Mouse (Mus musculus) urinary bladder, postnatal 25 days (tissue): ENCODE data around the gene Lmbr1.
A peak's percentile ranks its signal among the peaks of the same experiment; 100 is the strongest.

Experiments used
- DNase-seq: peaks from one replicate; pipeline ENCODE4 v3.0.0; 2022; ENCODE audit warnings: low spot score

Lmbr1 gene

DNA sequence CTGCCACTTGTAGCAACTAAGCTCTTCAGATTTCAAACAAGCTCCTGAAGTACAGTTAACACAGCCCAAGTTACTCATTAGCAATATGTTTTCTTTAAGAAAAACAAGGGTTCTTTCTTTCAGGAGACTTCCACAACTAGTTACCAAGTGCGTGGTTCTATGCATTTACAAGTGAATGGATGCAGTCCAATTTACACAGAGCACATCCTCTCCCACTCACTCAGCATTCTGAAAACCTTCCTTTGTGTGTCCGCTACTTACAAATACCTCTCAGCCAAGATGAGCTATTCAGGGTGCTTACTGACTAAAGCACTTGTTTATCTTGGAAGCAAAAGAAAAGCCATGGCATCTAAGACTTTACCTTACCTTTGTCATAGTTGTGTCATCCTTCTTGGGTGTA is 124.3 kb downstream of the Lmbr1 start:
- DNase-seq, result no peak

DNA sequence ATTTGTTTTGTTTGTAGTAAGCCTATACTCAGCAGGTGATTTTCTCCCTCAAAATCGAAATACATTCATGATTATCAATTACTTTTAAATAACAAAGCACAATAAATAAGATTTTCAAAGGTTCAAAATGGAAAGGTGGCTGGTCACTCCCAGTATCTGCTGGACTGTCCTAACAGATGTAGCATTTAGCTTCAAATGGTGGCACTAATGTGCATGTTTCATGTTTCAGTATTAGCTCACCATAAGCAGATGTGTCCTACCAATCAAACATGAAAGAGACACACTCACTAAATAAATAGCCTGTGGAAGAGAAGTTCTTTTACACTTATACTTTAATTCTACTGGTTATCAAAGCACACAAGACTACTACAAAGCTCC is 126.7 kb downstream of the Lmbr1 start:
- no peak for DNase-seq

DNA sequence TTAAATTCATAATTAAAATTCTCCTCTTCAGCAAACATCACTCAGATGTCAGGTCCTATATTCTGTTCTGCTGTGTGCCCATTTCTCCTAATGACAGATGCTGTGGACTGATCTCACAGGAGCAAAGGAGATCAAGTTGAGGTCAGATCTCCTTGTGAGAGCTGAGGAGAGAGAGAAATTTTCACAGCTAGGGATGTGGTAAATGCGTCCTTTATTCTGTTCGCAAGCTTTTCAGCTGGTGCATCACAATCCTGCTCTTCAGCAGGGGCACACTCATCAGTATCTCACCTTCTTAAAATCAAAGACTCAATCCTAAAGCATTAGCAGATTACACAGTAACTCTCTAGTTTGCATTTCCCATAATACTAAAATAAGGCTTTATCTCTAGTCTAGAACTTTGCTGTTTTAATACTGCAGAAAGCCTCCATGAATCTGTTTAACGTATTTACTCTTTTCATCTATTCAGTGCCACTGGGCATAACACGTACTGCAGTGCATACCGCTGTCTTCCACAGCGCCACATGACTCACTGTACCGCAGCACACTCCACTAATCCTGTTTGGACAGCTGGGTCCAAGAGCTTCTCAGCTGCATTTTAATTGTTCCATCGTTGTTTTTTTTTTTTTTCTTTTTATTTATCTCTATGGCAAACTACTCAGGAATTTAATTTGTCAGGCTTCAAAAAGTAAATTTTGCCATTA is 127.2 kb downstream of the Lmbr1 start:
- DNase-seq, result no peak

- no peak for DNase-seq
Measured at GRCm38 (mm10) chr5:29244769-29245168, 133.4 kb downstream of the Lmbr1 start.

DNA sequence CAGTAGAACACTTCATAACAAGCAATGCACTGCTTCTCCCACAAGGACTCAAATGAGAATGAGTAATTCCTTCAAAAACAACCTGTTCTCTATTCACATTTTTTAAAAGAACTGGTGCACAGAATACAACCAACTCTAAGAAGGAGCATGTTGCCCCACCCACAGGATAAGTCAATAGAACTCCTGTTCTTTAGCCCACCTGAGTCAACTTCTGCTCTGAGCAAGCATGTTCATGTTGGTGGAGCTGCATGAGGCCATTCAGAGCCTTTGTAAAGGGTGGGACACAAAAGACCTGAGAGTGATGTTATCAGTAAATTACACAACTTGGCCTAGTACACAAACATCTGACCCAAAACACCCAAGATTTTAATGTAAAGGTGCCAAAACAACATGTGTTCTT is 139.8 kb downstream of the Lmbr1 start:
- DNase-seq, result no peak

DNA sequence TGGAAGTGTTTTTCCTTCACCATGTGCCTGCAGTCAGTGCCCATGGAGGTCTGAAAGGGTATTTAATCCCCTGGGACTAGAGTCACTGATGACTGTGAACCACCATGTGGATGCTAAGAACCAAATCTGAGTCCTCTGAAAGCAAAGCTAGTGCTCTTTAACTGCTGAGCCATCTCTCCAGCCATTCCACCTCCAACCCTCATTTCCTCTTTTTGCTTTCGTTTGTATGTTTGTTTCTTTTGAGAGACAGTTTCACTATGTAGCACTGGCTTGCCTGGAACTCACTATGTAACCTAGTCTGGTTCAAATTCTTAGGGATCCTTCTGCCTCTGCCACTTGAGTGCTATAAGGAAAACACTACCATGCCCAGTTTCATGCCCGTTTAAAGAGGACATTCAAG is 147.7 kb downstream of the Lmbr1 start:
- no peak for DNase-seq

DNA sequence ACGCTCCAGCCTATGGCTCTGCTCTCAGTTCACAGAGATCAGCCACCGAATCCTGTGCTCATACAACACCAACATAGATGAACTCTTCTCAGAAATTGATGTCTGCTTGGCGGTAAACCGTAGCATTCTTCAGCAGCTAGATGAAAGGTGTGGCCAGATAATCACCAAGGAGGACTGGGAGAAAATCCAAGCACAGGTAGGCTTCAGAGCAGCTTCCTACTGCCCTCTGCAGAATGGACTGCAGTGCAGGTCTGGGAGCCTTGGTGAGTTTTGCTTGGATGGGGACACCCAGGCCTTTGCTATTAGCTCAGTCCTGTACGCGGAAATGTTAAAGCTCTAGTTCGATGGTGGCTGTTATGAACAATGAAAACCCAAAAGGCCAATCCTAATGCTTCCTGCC is 154.1 kb downstream of the Lmbr1 start:
- DNase-seq, result no peak

- no peak for DNase-seq
Measured at GRCm38 (mm10) chr5:29217997-29218396, 160.2 kb downstream of the Lmbr1 start.

DNA sequence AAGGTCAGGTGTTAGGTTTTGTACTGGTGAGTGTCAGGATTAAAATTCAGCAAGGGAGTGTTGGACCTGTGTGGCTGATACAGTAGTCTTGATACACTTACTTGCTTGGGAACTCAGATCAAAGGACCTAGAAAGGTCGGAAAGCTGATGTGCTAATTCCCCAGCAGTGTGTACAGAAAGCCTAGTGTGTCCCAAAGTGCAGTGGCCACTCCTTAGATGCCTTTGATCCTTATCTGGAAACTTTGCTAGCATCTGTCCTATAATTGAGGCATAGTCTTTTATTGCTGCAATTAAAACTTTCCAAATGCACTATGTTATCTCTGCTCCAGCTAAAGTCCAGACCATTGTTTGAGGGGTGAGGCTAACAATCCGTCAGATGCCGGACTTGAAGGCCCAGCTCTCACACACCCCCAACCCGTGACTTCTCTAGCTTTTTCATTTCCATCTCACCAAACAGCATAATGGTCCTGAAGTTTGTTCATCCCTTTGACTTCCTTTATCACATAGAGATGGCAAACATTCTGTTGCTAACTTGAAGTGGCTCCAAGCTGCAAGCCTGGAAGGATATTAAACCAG is 166.1 kb downstream of the Lmbr1 start:
- no peak for DNase-seq

- no peak for DNase-seq
Measured at GRCm38 (mm10) chr5:29205690-29206089, 172.5 kb downstream of the Lmbr1 start.

DNA sequence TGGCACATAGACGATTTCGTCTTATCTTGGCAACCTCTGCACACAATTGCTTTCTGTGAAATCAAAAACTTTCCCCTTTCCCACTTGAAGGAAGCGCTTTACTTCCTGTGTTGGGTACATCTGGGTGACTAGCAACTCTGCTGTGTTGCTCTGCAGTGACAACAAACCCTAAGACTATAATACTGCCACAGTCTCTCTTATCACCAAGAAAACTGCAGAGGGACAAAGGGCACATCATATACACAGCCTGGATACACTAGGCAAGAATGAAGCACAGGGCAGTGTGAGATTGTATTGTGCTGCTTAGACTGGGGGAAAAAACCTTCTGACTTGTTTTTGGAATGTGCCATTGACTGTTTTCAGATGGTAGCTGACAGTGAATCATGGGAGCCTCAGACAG is 178.3 kb downstream of the Lmbr1 start:
- no peak for DNase-seq

GRCm38 (mm10) chr5:29198960-29199488 is 179.2 kb downstream of the Lmbr1 start:
- no peak for DNase-seq

DNA sequence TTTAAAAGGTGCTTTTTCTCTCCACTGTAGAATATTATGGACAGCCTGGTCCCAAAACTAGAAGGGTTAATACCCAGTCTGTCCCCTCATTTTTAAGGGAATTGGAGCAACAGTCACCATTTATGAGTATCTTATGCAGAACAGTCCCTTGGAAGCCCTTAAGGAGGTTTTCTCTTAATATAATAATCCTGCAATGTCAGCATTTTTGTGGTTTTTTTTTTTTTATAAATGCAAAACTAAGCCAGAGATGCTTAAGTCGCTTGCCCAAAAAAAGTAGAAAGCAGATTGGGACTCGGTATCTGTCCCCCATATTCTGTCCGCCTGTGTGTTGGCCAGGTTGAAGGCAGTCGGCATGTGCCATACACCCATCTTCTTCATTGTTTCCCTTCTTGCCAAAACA is 181.0 kb downstream of the Lmbr1 start:
- DNase-seq, result no peak

- no peak for DNase-seq
Measured at GRCm38 (mm10) chr5:29196264-29196658, 181.9 kb downstream of the Lmbr1 start.

DNA sequence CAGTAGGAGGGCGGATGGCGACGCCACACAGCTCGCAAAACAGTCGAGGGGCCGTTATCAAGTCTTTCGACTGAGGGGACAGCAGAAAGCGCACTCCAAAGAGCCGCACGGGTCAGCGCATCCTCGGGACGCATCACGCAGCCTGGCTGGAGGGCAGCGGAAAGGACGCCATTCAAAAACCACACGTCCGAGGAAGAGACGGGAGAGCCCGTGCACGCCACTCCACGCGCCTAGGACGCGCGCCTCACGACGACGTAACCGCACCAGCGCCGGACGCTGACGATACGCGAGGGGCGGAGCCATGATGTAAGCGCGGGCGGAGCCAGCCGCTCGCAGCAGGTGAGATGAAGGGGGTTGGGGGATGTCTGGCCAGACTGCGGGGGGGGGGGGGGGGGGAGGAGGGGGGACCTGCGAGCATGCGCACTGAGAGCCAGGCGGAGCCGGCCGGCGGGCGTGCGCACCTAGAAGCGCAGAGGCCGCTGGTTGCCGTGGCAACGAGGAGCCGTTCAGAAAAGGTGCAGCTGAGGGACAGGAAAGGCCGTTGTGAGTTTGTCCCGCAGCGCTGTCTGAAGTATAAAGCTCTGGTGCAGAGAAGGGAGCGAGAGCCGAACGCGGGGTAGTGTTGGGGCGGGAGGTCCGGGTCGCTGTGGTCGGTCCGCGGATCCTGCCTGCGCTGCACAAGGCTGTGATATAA is 182.5 kb downstream of the Lmbr1 start, which contains the start of gene Rnf32:
Gene Rnf32 (plus strand): TSS at position 423 of the 694 bp plus-strand sequence.
- peak; percentile 73 for DNase-seq

- peak; percentile 5 for DNase-seq
Measured at GRCm38 (mm10) chr5:29195231-29195569, 183.0 kb downstream of the Lmbr1 start.

GRCm38 (mm10) chr5:29186798-29187197 is 191.4 kb downstream of the Lmbr1 start:
- DNase-seq, result no peak
